Mouse (Mus musculus) C2C12 (cell line): Measurements from ENCODE around the gene Tdrd5. TPM values are rescaled to one million over a fixed set of nuclear protein-coding genes. Genes with fewer than 3 reads are reported as not detected.
"Not testable (repeated sequence)": the region's sequence is repeated elsewhere in the genome, so short reads cannot be mapped to it uniquely, and the experiment has no call there.

Experiments
- H3K27me3 ChIP-seq: one replicate; pipeline ENCODE4 v1.6.1; 2011; ENCODE audit not compliant: control insufficient read depth, insufficient read depth, insufficient read length
- H3K36me3 ChIP-seq: one replicate; pipeline ENCODE4 v1.6.1; 2011; ENCODE audit not compliant: control insufficient read depth, insufficient read depth
- H3K4me3 ChIP-seq: one replicate; pipeline ENCODE4 v1.5.1; 2011; ENCODE audit warnings: mild to moderate bottlenecking, control low read depth; ENCODE audit not compliant: poor library complexity, insufficient read depth, severe bottlenecking
- H3K79me2 ChIP-seq: one replicate; pipeline ENCODE4 v1.6.1; 2011; ENCODE audit not compliant: control insufficient read depth, insufficient read depth
- H3K79me3 ChIP-seq: one replicate; pipeline ENCODE4 v1.6.1; 2011; ENCODE audit warnings: low read depth, control low read depth
- H3ac ChIP-seq: one replicate; pipeline ENCODE3; 2011; ENCODE audit warnings: low read depth; ENCODE audit not compliant: control insufficient read depth, insufficient read length
- CEBPB ChIP-seq: IDR thresholded peaks from one replicate; pipeline ENCODE4 v1.6.1; 2011; ENCODE audit warnings: low read depth, mild to moderate bottlenecking, control low read depth, moderate library complexity
- CTCF ChIP-seq: IDR thresholded peaks from one replicate; pipeline ENCODE4 v1.5.1; 2011; ENCODE audit not compliant: control insufficient read depth, insufficient read depth, insufficient read length
- FOSL1 ChIP-seq: IDR thresholded peaks from one replicate; pipeline ENCODE4 v1.8.0; 2011; ENCODE audit warnings: mild to moderate bottlenecking, low read length; ENCODE audit not compliant: poor library complexity, insufficient read depth, severe bottlenecking
- MAX ChIP-seq: IDR thresholded peaks from one replicate; pipeline ENCODE4 v1.6.1; 2011; ENCODE audit warnings: mild to moderate bottlenecking, control low read depth
- MYOD1 ChIP-seq: IDR thresholded peaks from one replicate; pipeline ENCODE4 v1.6.1; 2011; ENCODE audit warnings: low read depth; ENCODE audit not compliant: control insufficient read depth, insufficient read length
- MYOG ChIP-seq: IDR thresholded peaks from one replicate; pipeline ENCODE4 v1.6.1; 2011; ENCODE audit not compliant: control insufficient read depth, insufficient read length; ENCODE audit errors: extremely low read depth
- USF1 ChIP-seq: IDR thresholded peaks from one replicate; pipeline ENCODE4 v1.6.1; 2011; ENCODE audit warnings: low read depth, mild to moderate bottlenecking, control low read depth, moderate library complexity
- polyA plus RNA-seq: library from polyadenylated mRNA; unstranded; fragments of >200 nt; fragmentation: generic; extraction: Trizol; gene quantifications from one replicate; pipeline ENCODE4 v1.2.1, GENCODE M21; 2012; ENCODE audit warnings: missing spikeins

Gene Tdrd5
- polyA plus RNA-seq, 1 experiment: 0.01 TPM

- no peaks in the 10 kb centered on the region for H3K79me2 ChIP-seq
- no peak overlapping the region for H3K4me3 ChIP-seq
- no peaks in the 10 kb centered on the region for H3K36me3 ChIP-seq
- H3K79me3 ChIP-seq: no peaks in the 10 kb centered on the region
- TF ChIP-seq MYOG (no peak), FOSL1 (no peak), MYOD1 (no peak), CEBPB (no peak), USF1 (no peak), CTCF (no peak), MAX (no peak)
- H3K27me3 ChIP-seq: no peaks in the 10 kb centered on the region
- no peak overlapping the region for H3ac ChIP-seq
These were observed 31.8 kb downstream of the Tdrd5 start for GRCm38 (mm10) chr1:156271654-156272053.

- H3ac ChIP-seq: no peak overlapping the region
- TF ChIP-seq MYOG: no peak
- TF ChIP-seq MAX: no peak
- no peak for TF ChIP-seq FOSL1
- no peak for TF ChIP-seq MYOD1
- no peak for TF ChIP-seq CEBPB
- no peak for TF ChIP-seq CTCF
- TF ChIP-seq USF1: no peak
- H3K27me3 ChIP-seq: no peaks in the 10 kb centered on the region
- no peaks in the 10 kb centered on the region for H3K79me2 ChIP-seq
- H3K36me3 ChIP-seq: no peaks in the 10 kb centered on the region
- no peaks in the 10 kb centered on the region for H3K79me3 ChIP-seq
- no peak overlapping the region for H3K4me3 ChIP-seq
These were observed 33.0 kb downstream of the Tdrd5 start for GRCm38 (mm10) chr1:156270471-156270870.

GRCm38 (mm10) chr1:156268546-156268945 is 34.9 kb downstream of the Tdrd5 start:
- not testable (repeated sequence) for H3K4me3 ChIP-seq, H3ac ChIP-seq, H3K79me3 ChIP-seq, H3K79me2 ChIP-seq, H3K27me3 ChIP-seq, H3K36me3 ChIP-seq

GRCm38 (mm10) chr1:156263946-156264345 is 39.5 kb downstream of the Tdrd5 start:
- Histone ChIP-seq H3ac (no peak overlapping the region), H3K79me3 (no peaks in the 10 kb centered on the region), H3K27me3 (no peaks in the 10 kb centered on the region), H3K36me3 (no peaks in the 10 kb centered on the region), H3K79me2 (no peaks in the 10 kb centered on the region), H3K4me3 (no peak overlapping the region)
- TF ChIP-seq MAX (no peak), CTCF (no peak), FOSL1 (no peak), CEBPB (no peak), USF1 (no peak), MYOG (no peak), MYOD1 (no peak)

GRCm38 (mm10) chr1:156263352-156263751 is 40.1 kb downstream of the Tdrd5 start:
- Histone ChIP-seq H3ac (no peak overlapping the region), H3K79me3 (no peaks in the 10 kb centered on the region), H3K27me3 (no peaks in the 10 kb centered on the region), H3K36me3 (no peaks in the 10 kb centered on the region), H3K4me3 (no peak overlapping the region), H3K79me2 (no peaks in the 10 kb centered on the region)
- TF ChIP-seq CTCF (peak; percentile 56), CEBPB (no peak)

GRCm38 (mm10) chr1:156254866-156255265 is 48.6 kb downstream of the Tdrd5 start:
- Histone ChIP-seq H3K27me3 (no peaks in the 10 kb centered on the region), H3ac (no peak overlapping the region), H3K4me3 (no peak overlapping the region), H3K79me2 (no peaks in the 10 kb centered on the region), H3K79me3 (no peaks in the 10 kb centered on the region), H3K36me3 (no peaks in the 10 kb centered on the region)
- TF ChIP-seq USF1: no peak
- no peak for TF ChIP-seq MAX
- no peak for TF ChIP-seq CTCF
- no peak for TF ChIP-seq MYOD1
- TF ChIP-seq CEBPB: no peak
- TF ChIP-seq MYOG: no peak
- no peak for TF ChIP-seq FOSL1

- H3K4me3 ChIP-seq, H3K27me3 ChIP-seq, H3K79me3 ChIP-seq, H3K79me2 ChIP-seq, H3ac ChIP-seq, H3K36me3 ChIP-seq: not testable (repeated sequence)
These were observed 52.4 kb downstream of the Tdrd5 start for GRCm38 (mm10) chr1:156251096-156251495.
